Mouse (Mus musculus) heart, postnatal 25 days (tissue): ENCODE results near the gene Mrpl2. TPM values are rescaled to one million over a fixed set of nuclear protein-coding genes. Genes with fewer than 3 reads are reported as not detected.

Experiments
- DNase-seq: peaks from one replicate; pipeline ENCODE4 v3.0.0; 2022; ENCODE audit warnings: low spot score
- intact Hi-C: fragments of 180-260 bp; cut with DNase I; formaldehyde crosslinking; loops from one replicate; pipeline ENCODE4 v1.15.1; 2025
- total RNA-seq, 2 experiments: library from RNA; stranded (reverse); gene quantifications; 2 replicates each; pipeline ENCODE4 v1.2.3; 2021

Mrpl2 gene
- total RNA-seq, 2 experiments from 2014 or later, result 125 to 132 TPM

DNA sequence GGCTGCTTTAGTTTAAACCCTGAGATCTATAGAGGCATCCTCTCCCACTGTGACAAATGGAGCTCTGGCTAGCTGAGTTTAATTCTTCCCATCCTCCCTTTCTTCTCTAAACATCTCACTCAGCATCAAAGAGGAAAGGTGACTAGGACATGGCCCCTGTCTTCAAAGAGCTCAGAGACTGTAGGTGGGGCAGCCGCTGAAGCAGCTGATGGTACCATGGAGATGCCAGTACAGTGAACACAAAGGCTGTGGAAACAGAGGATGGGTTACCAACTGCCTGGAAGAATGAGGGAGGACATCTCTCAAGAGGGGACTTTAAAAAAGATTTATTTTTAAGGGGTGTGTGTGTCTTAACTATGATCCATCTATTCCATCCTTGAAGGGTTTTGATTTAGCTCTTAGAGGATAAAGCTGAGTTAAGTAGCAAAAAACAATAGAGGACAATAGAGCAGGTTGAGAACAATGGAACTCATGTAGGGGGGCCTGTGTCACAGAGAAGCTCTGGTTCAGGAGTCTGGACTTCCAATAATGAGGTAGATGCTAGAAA lies 48.6 kb downstream of the Mrpl2 start:
- no peak for DNase-seq
- intact Hi-C loops, result no loop called here

DNA sequence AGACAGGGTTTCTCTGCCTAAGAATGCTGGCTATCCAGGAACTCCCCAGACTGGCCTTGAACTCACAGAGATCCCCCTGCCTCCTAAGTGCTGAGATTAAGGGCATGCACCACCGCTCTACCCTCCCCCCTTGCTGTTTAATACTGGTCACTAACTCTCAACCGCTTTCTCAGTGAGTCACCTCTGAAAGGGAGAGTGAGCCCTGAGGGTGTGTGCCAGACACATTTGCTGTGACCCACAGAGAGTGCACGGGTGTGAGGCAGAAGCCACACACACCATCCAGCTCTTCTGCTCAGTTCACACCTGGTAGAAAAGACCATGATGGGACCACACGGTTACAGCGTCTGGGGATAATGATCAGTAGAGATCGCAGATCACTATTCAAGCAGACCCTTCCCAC lies 52.5 kb downstream of the Mrpl2 start:
- intact Hi-C loops, result no loop called here
- no peak for DNase-seq

DNA sequence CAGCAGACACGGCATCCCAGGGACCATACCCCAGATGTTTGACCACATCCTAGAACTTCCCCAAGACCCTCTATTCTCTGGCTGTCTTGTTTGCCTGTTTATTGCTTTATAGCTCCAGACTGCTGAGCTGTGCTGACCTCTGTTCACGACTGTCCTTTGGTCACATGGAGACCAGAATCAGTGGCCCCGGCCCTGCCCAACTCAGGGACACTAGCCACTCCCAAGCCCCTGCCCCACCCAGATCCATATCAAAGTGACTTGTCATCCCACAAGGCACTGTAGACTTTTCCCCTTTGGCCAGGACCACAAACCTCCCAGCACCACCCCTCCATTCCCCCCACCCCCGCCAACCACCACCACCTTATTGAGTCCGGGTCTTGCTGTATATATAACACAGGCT lies 53.2 kb downstream of the Mrpl2 start:
- intact Hi-C loops, result no loop called here
- DNase-seq, result no peak

Other genes starting within 250 kb of the Mrpl2 start
- gene Crip3, start 217.3 kb upstream of the Mrpl2 start, total RNA-seq, result under 1 TPM in 1 of 2 experiments, not detected in 1; 0.62 TPM
- gene Slc22a7, start 207.8 kb upstream of the Mrpl2 start, total RNA-seq, result not detected
- gene Ttbk1, start 158.6 kb upstream of the Mrpl2 start, total RNA-seq, result under 1 TPM; 0.20 to 0.34 TPM
- gene Dnph1, start 149.5 kb upstream of the Mrpl2 start, total RNA-seq, result 1 to 10 TPM; 1.1 to 2.4 TPM
- 10 to 100 TPM; 19.4 to 19.5 TPM for gene Cul9, start 99.8 kb upstream of the Mrpl2 start, total RNA-seq
- 10 to 100 TPM; 98.7 to 99.3 TPM for gene Srf, start 90.1 kb upstream of the Mrpl2 start, total RNA-seq
- gene Ptk7, start 16.7 kb upstream of the Mrpl2 start, total RNA-seq, result 1 to 10 TPM; 3.3 to 4.1 TPM
- 10 to 100 TPM; 26.3 to 27.1 TPM for gene Klc4, start 207 bp upstream of the Mrpl2 start, total RNA-seq
- gene Cul7, start 4.1 kb downstream of the Mrpl2 start, total RNA-seq, result 10 to 100 TPM; 21.3 to 23.0 TPM
- gene Rrp36, start 28.1 kb downstream of the Mrpl2 start, total RNA-seq, result 10 to 100 TPM in 1 of 2 experiments, 1 to 10 TPM in 1; 9.9 to 10.8 TPM
- 10 to 100 TPM; 48.6 to 53.8 TPM for gene Mea1, start 32.6 kb downstream of the Mrpl2 start, total RNA-seq
- 100 to 1,000 TPM in 1 of 2 experiments, 10 to 100 TPM in 1; 95.5 to 107 TPM for gene Klhdc3, start 34.7 kb downstream of the Mrpl2 start, total RNA-seq
- gene Ppp2r5d, start 58.9 kb downstream of the Mrpl2 start, total RNA-seq, result 10 to 100 TPM; 33.2 to 34.9 TPM
- gene Pex6, start 65.2 kb downstream of the Mrpl2 start, total RNA-seq, result 10 to 100 TPM; 29.9 to 32.2 TPM
- 1 to 10 TPM in 1 of 2 experiments, under 1 TPM in 1; 0.92 to 2.3 TPM for gene Gnmt, start 82.9 kb downstream of the Mrpl2 start, total RNA-seq
- 10 to 100 TPM; 18.8 to 20.1 TPM for gene Cnpy3, start 106.0 kb downstream of the Mrpl2 start, total RNA-seq
- not detected for gene Ptcra, start 117.5 kb downstream of the Mrpl2 start, total RNA-seq
- gene 2310039H08Rik, start 126.4 kb downstream of the Mrpl2 start, total RNA-seq, result 10 to 100 TPM; 26.1 to 28.2 TPM
- 10 to 100 TPM; 56.0 to 58.6 TPM for gene Rpl7l1, start 136.4 kb downstream of the Mrpl2 start, total RNA-seq
- gene Bicral, start 212.3 kb downstream of the Mrpl2 start, total RNA-seq, result 10 to 100 TPM; 15.0 to 16.7 TPM
- 10 to 100 TPM; 15.5 to 17.7 TPM for gene Tbcc, start 244.5 kb downstream of the Mrpl2 start, total RNA-seq